Mouse (Mus musculus): Measurements from ENCODE around the gene Fbxo33. TPM values are rescaled to one million over a fixed set of nuclear protein-coding genes. Genes with fewer than 3 reads are reported as not detected.

Fbxo33 gene
- polyA plus RNA-seq, 1 experiment from 2014 or later, result 9.8 TPM

- H3K36me3 ChIP-seq (ENCODE audit: control insufficient read depth, insufficient read depth, low read length), result peaks cover 6% of the 10 kb centered on the region
Measured at GRCm38 (mm10) chr12:59188086-59188682, 31.3 kb downstream of the Fbxo33 start.

GRCm38 (mm10) chr12:59177814-59178213 is 41.7 kb downstream of the Fbxo33 start:
- ATAC-seq (ENCODE audit: insufficient read depth, low FRiP score, low TSS enrichment), result no peak
- DNase-seq (ENCODE audit: low spot score), result no peak
- Histone ChIP-seq H3K36me3 (ENCODE audit: control insufficient read depth, insufficient read depth, low read length) (peaks cover 6% of the 10 kb centered on the region; the same call in 1 of the 2 replicates), H3K9me3 (ENCODE audit: control insufficient read depth, low read length) (no peaks in the 10 kb centered on the region), H3K9ac (ENCODE audit: low read length) (no peak overlapping the region), H3K4me3 (ENCODE audit: low read depth, low read length) (no peak overlapping the region), H3K4me2 (ENCODE audit: low read depth) (no peak overlapping the region), H3K27ac (ENCODE audit: low read depth, low read length) (no peak overlapping the region), H3K4me1 (ENCODE audit: control insufficient read depth, insufficient read depth, low read length) (no peaks in the 10 kb centered on the region), H3K27me3 (ENCODE audit: control insufficient read depth, insufficient read depth, low read length) (no peaks in the 10 kb centered on the region)
- 92% methylated on average over 3 of the region's 3 CpGs for WGBS

More at GRCm38 (mm10) chr12:59188086-59188682, 31.3 kb downstream of the Fbxo33 start:
- H3K27ac ChIP-seq (ENCODE audit: low read depth, low read length), result no peak overlapping the region
- no peaks in the 10 kb centered on the region for H3K27me3 ChIP-seq (ENCODE audit: control insufficient read depth, insufficient read depth, low read length)
- H3K4me1 ChIP-seq (ENCODE audit: control insufficient read depth, insufficient read depth, low read length), result no peaks in the 10 kb centered on the region
- H3K4me3 ChIP-seq (ENCODE audit: low read depth, low read length), result no peak overlapping the region
- no peak overlapping the region for H3K4me2 ChIP-seq (ENCODE audit: low read depth)
- DNase-seq (ENCODE audit: low spot score) (no peak), ATAC-seq (ENCODE audit: insufficient read depth, low FRiP score, low TSS enrichment) (no peak)
- H3K9ac ChIP-seq (ENCODE audit: low read length), result no peak overlapping the region
- 92% methylated on average over 12 of the region's 12 CpGs for WGBS
- H3K9me3 ChIP-seq (ENCODE audit: control insufficient read depth, low read length), result no peaks in the 10 kb centered on the region

GRCm38 (mm10) chr12:59169935-59170334 is 49.6 kb downstream of the Fbxo33 start:
- Histone ChIP-seq H3K4me1 (ENCODE audit: control insufficient read depth, insufficient read depth, low read length) (no peaks in the 10 kb centered on the region), H3K9me3 (ENCODE audit: control insufficient read depth, low read length) (no peaks in the 10 kb centered on the region), H3K27me3 (ENCODE audit: control insufficient read depth, insufficient read depth, low read length) (no peaks in the 10 kb centered on the region), H3K4me2 (ENCODE audit: low read depth) (no peak overlapping the region), H3K4me3 (ENCODE audit: low read depth, low read length) (no peak overlapping the region), H3K36me3 (ENCODE audit: control insufficient read depth, insufficient read depth, low read length) (peaks cover 5% of the 10 kb centered on the region), H3K9ac (ENCODE audit: low read length) (no peak overlapping the region), H3K27ac (ENCODE audit: low read depth, low read length) (no peak overlapping the region)
- no peak for ATAC-seq (ENCODE audit: insufficient read depth, low FRiP score, low TSS enrichment)
- DNase-seq (ENCODE audit: low spot score), result no peak
- WGBS, result 93% methylated on average over 4 of the region's 4 CpGs

- Histone ChIP-seq H3K27ac (ENCODE audit: low read depth, low read length) (no peak overlapping the region), H3K9ac (ENCODE audit: low read length) (no peak overlapping the region), H3K4me1 (ENCODE audit: control insufficient read depth, insufficient read depth, low read length) (no peaks in the 10 kb centered on the region), H3K4me3 (ENCODE audit: low read depth, low read length) (no peak overlapping the region), H3K4me2 (ENCODE audit: low read depth) (no peak overlapping the region), H3K27me3 (ENCODE audit: control insufficient read depth, insufficient read depth, low read length) (no peaks in the 10 kb centered on the region), H3K9me3 (ENCODE audit: control insufficient read depth, low read length) (no peaks in the 10 kb centered on the region), H3K36me3 (ENCODE audit: control insufficient read depth, insufficient read depth, low read length) (peaks cover 5% of the 10 kb centered on the region)
- DNase-seq (ENCODE audit: low spot score) (no peak), ATAC-seq (ENCODE audit: insufficient read depth, low FRiP score, low TSS enrichment) (no peak)
- WGBS, result 89% methylated on average over 4 of the region's 4 CpGs
Measured at GRCm38 (mm10) chr12:59166557-59166956, 53.0 kb downstream of the Fbxo33 start.

DNA sequence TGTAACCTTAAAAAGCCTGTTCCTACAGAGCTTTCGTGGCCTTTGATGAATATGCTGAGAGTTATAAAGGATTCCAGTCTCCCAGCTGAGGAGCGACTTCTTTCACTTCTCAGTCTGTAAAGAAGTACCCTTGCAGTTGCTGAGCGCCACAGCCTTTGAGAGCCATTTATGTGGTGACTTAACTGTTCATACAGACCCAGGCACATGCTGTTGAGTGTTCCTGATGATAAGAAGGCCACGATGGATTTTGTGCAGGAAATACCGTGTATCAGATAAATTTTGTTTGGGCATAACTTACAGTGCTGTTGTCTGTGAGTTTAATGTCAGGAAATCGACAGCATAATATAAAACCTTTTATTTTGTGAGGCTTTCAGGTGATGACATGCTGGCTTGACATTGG is 55.0 kb downstream of the Fbxo33 start:
- Histone ChIP-seq H3K4me3 (ENCODE audit: low read depth, low read length) (no peak overlapping the region), H3K4me1 (ENCODE audit: control insufficient read depth, insufficient read depth, low read length) (no peaks in the 10 kb centered on the region), H3K4me2 (ENCODE audit: low read depth) (no peak overlapping the region), H3K9ac (ENCODE audit: low read length) (no peak overlapping the region), H3K27me3 (ENCODE audit: control insufficient read depth, insufficient read depth, low read length) (no peaks in the 10 kb centered on the region), H3K9me3 (ENCODE audit: control insufficient read depth, low read length) (no peaks in the 10 kb centered on the region), H3K36me3 (ENCODE audit: control insufficient read depth, insufficient read depth, low read length) (peaks cover 4% of the 10 kb centered on the region), H3K27ac (ENCODE audit: low read depth, low read length) (no peak overlapping the region)
- WGBS, result 93% methylated on average over 6 of the region's 6 CpGs
- DNase-seq (ENCODE audit: low spot score) (no peak), ATAC-seq (ENCODE audit: insufficient read depth, low FRiP score, low TSS enrichment) (no peak)

DNA sequence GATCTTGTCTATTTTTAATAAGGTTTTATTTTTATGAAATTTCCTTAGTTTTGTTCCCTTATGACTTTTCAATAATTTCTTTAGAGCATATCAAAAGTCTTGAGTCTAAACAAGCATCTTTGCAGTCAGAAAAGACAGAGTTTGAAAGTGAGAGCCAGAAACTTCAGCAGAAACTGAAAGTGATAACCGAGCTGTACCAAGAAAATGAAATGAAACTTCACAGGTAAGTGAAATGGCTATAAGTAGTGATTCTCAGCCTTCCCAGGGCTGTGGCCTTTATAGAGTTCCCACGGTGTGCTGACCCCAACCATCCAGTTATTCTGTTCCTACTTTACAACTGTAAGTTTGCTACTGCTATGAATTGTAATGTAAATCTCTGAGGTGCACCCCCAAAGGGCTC is 56.7 kb downstream of the Fbxo33 start:
- H3K4me3 ChIP-seq (ENCODE audit: low read depth, low read length), result no peak overlapping the region
- DNase-seq (ENCODE audit: low spot score), result no peak
- no peaks in the 10 kb centered on the region for H3K4me1 ChIP-seq (ENCODE audit: control insufficient read depth, insufficient read depth, low read length)
- H3K27me3 ChIP-seq (ENCODE audit: control insufficient read depth, insufficient read depth, low read length), result no peaks in the 10 kb centered on the region
- H3K9ac ChIP-seq (ENCODE audit: low read length), result no peak overlapping the region
- peaks cover 6% of the 10 kb centered on the region for H3K36me3 ChIP-seq (ENCODE audit: control insufficient read depth, insufficient read depth, low read length)
- 97% methylated on average over 2 of the region's 2 CpGs for WGBS
- no peak overlapping the region for H3K27ac ChIP-seq (ENCODE audit: low read depth, low read length)
- H3K9me3 ChIP-seq (ENCODE audit: control insufficient read depth, low read length), result no peaks in the 10 kb centered on the region
- H3K4me2 ChIP-seq (ENCODE audit: low read depth), result no peak overlapping the region
- ATAC-seq (ENCODE audit: insufficient read depth, low FRiP score, low TSS enrichment), result no peak

DNA sequence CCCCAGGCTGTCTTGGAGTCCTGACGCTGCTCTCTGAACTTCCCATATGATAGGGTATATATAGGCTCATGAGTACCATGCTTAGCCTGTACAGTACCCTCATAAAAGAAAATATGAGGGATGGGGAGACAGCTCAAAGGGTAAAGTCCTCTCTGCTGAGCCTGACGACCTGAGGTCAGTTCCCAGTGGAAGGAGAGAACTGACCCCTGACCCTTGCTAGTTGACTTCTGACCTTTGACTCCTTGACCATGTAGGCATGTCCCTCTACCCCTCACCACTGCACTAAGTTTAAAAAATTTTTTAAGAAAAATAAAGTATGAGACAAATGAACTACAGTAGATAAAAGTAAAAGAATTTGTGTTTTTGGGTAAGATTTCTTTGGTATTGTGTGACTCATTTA is 58.4 kb downstream of the Fbxo33 start:
- Histone ChIP-seq H3K36me3 (ENCODE audit: control insufficient read depth, insufficient read depth, low read length) (peaks cover 6% of the 10 kb centered on the region), H3K9me3 (ENCODE audit: control insufficient read depth, low read length) (no peaks in the 10 kb centered on the region), H3K9ac (ENCODE audit: low read length) (no peak overlapping the region), H3K4me2 (ENCODE audit: low read depth) (no peak overlapping the region), H3K4me3 (ENCODE audit: low read depth, low read length) (no peak overlapping the region), H3K27ac (ENCODE audit: low read depth, low read length) (no peak overlapping the region), H3K4me1 (ENCODE audit: control insufficient read depth, insufficient read depth, low read length) (no peaks in the 10 kb centered on the region), H3K27me3 (ENCODE audit: control insufficient read depth, insufficient read depth, low read length) (no peaks in the 10 kb centered on the region)
- ATAC-seq (ENCODE audit: insufficient read depth, low FRiP score, low TSS enrichment) (no peak), DNase-seq (ENCODE audit: low spot score) (no peak)
- WGBS, result 44% methylated on average over 2 of the region's 2 CpGs

Small RNA genes lying within 50 kb of the gene (microRNA-seq; reads per million reads assigned to microRNA genes)
- not detected for gene Gm27284

Other genes with a start within 250 kb of the Fbxo33 start
- gene Sec23a, start 207.7 kb downstream of the Fbxo33 start, polyA plus RNA-seq (2014; fragmentation: Nextera tagmentation; extraction: Ambion mirVana), result 105 and 109 TPM in 2 replicates
- 21.8 and 26.2 TPM in 2 replicates for gene Gemin2, start 206.3 kb downstream of the Fbxo33 start, polyA plus RNA-seq (2014; fragmentation: Nextera tagmentation; extraction: Ambion mirVana)
- 73.2 and 74.9 TPM in 2 replicates for gene Trappc6b, start 158.3 kb downstream of the Fbxo33 start, polyA plus RNA-seq (2014; fragmentation: Nextera tagmentation; extraction: Ambion mirVana)
- 96.0 and 101 TPM in 2 replicates for gene Pnn, start 152.8 kb downstream of the Fbxo33 start, polyA plus RNA-seq (2014; fragmentation: Nextera tagmentation; extraction: Ambion mirVana)
- gene Mia2, start 123.9 kb downstream of the Fbxo33 start, polyA plus RNA-seq (2014; fragmentation: Nextera tagmentation; extraction: Ambion mirVana), result 55.1 and 58.1 TPM in 2 replicates

Data from neural tube, embryonic 11.5 days (tissue).